Mouse (Mus musculus): Measurements from ENCODE around the gene Sparcl1. TPM values are rescaled to one million over a fixed set of nuclear protein-coding genes. Genes with fewer than 3 reads are reported as not detected.
A peak's percentile ranks its signal among the peaks of the same experiment; 100 is the strongest.

Gene Sparcl1
- polyA plus RNA-seq, 1 experiment from 2014 or later, result 18.2 TPM

DNA sequence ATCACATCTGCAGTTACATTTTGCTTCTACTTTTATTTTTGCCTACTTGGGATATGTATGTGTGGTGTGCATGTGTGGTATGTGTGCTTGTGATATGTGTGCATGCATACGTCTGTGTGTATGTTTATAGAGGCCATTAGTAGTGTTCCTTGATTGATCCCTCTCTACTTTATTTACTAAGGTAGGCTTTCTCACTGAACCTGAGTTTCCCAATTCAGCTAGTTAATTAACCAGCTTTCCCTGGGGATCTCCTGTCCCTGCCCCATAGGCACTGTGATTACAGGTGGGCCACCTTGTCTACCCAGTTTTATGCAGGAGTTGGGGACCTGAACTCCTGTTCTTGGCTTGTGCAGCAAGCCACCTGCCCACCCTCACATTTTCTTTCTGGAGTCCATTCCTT lies 76.8 kb downstream of the Sparcl1 start:
- Histone ChIP-seq H3K9ac (ENCODE audit: low read depth, low read length) (no peak overlapping the region), H3K4me3 (ENCODE audit: low read depth, low read length) (no peak overlapping the region)
- WGBS (ENCODE audit: insufficient replicate concordance), result 82% methylated on average over 1 of the region's 1 CpGs

DNA sequence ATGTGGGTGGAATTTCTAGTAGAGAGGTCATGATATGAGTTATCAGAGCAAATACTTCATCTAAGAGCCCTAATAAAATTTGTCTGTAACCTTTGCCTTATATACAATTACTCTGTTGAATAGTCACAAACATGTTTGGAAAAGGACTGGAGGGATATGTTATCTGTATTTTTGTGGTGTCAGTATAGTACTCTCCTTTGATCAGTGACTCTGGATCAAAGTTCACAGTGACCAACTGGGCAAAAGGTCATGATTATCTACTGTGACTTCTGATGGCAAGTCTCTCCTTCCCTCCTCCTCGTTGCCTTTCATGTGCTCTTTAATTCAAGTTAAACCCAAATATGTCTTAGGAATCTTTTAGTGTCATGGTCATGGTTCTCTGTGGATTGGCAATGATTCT lies 77.7 kb downstream of the Sparcl1 start:
- H3K4me2 ChIP-seq, result no peak overlapping the region
- ATAC-seq (replicated peaks; ENCODE audit: insufficient number of reproducible peaks, low FRiP score, low TSS enrichment), result no peak
- no peaks in the 10 kb centered on the region for H3K4me1 ChIP-seq (ENCODE audit: control insufficient read depth, insufficient read depth, low read length)
- H3K27ac ChIP-seq (ENCODE audit: low read depth, low read length), result no peak overlapping the region
- H3K27me3 ChIP-seq (ENCODE audit: control insufficient read depth, insufficient read depth, low read length), result no peaks in the 10 kb centered on the region
- 36% methylated on average over 1 of the region's 1 CpGs for WGBS (ENCODE audit: insufficient replicate concordance)
- no peak overlapping the region for H3K9ac ChIP-seq (ENCODE audit: low read depth, low read length)
- H3K9me3 ChIP-seq (replicated peaks; ENCODE audit: control insufficient read depth, low read length), result no peaks in the 10 kb centered on the region
- H3K36me3 ChIP-seq (ENCODE audit: control insufficient read depth, insufficient read depth, low read length), result no peaks in the 10 kb centered on the region
- H3K4me3 ChIP-seq (ENCODE audit: low read depth, low read length), result no peak overlapping the region

More for the DNA sequence above, 76.8 kb downstream of the Sparcl1 start:
- no peak for ATAC-seq (replicated peaks; ENCODE audit: insufficient number of reproducible peaks, low FRiP score, low TSS enrichment)
- H3K27me3 ChIP-seq (ENCODE audit: control insufficient read depth, insufficient read depth, low read length), result no peaks in the 10 kb centered on the region
- H3K27ac ChIP-seq (ENCODE audit: low read depth, low read length), result no peak overlapping the region
- no peaks in the 10 kb centered on the region for H3K36me3 ChIP-seq (ENCODE audit: control insufficient read depth, insufficient read depth, low read length)
- no peaks in the 10 kb centered on the region for H3K4me1 ChIP-seq (ENCODE audit: control insufficient read depth, insufficient read depth, low read length)
- no peak overlapping the region for H3K4me2 ChIP-seq
- no peaks in the 10 kb centered on the region for H3K9me3 ChIP-seq (replicated peaks; ENCODE audit: control insufficient read depth, low read length)

DNA sequence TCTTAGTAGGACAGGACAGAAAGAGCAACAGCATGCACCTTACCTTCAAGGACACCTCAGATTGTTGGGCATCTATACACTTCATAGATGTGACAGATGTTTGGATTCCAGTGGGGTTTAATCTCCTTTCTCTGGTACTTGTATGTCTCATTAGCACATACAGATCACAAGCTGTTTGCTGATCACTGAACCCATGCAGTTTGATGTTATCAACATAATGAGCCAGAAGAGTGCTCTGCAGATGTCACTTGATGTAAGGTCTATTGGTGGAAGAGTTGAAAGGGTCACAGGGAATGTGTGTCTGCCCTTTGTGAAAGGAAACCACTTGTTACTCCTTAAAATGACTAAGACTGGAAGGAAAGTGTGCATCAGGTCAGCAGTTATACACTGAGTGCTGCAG lies 78.5 kb downstream of the Sparcl1 start:
- Histone ChIP-seq H3K9ac (ENCODE audit: low read depth, low read length) (no peak overlapping the region), H3K4me1 (ENCODE audit: control insufficient read depth, insufficient read depth, low read length) (no peaks in the 10 kb centered on the region), H3K27ac (ENCODE audit: low read depth, low read length) (no peak overlapping the region), H3K4me3 (ENCODE audit: low read depth, low read length) (no peak overlapping the region), H3K36me3 (ENCODE audit: control insufficient read depth, insufficient read depth, low read length) (no peaks in the 10 kb centered on the region), H3K27me3 (ENCODE audit: control insufficient read depth, insufficient read depth, low read length) (no peaks in the 10 kb centered on the region), H3K9me3 (replicated peaks; ENCODE audit: control insufficient read depth, low read length) (no peaks in the 10 kb centered on the region), H3K4me2 (no peak overlapping the region)
- no peak for ATAC-seq (replicated peaks; ENCODE audit: insufficient number of reproducible peaks, low FRiP score, low TSS enrichment)

DNA sequence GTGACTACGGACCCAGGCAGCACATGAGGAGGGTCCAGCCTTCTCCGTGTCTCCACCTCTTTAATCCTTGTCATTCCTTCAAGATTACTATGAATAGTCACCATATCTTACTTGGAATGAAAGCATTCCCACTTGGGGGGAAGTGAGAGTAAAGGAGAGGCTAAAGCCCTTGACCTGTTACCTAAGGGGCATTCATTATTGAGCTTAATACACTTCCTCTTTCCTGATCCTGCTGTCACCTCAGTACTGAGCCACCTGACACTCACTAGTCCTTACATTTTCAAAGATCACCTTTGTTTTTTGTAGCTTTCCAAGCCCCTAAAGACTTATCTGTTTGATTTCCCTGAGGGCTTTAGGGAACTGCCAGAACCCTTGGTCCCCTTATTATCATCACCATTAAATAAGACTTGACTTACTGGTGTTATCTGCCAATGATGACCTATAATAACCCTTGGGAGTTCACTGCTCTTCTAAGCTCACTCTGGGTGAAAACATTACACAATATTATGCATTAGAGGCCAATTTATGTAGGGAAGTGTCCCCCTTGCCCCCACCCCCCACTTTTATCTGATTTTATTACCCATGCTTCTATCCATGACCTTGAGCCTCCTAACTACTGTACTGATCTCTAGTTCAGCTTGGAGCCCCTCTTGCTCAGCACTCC lies 81.0 kb downstream of the Sparcl1 start:
- Histone ChIP-seq H3K27me3 (ENCODE audit: control insufficient read depth, insufficient read depth, low read length) (no peaks in the 10 kb centered on the region), H3K9ac (ENCODE audit: low read depth, low read length) (no peak overlapping the region), H3K4me3 (ENCODE audit: low read depth, low read length) (no peak overlapping the region), H3K9me3 (replicated peaks; ENCODE audit: control insufficient read depth, low read length) (no peaks in the 10 kb centered on the region), H3K27ac (ENCODE audit: low read depth, low read length) (no peak overlapping the region), H3K36me3 (ENCODE audit: control insufficient read depth, insufficient read depth, low read length) (no peaks in the 10 kb centered on the region), H3K4me1 (ENCODE audit: control insufficient read depth, insufficient read depth, low read length) (no peaks in the 10 kb centered on the region; the same call in 1 of the 2 replicates), H3K4me2 (no peak overlapping the region)
- WGBS (ENCODE audit: insufficient replicate concordance), result 68% methylated on average over 2 of the region's 2 CpGs
- ATAC-seq (replicated peaks; ENCODE audit: insufficient number of reproducible peaks, low FRiP score, low TSS enrichment), result no peak

Small RNA genes within 50 kb of the gene (microRNA-seq; reads per million reads assigned to microRNA genes)
- gene Mir5619 (ENCODE audit: borderline number of aligned reads), result 3.1 reads per million, percentile 32 among the genes with 10 or more reads in this experiment

Other genes with a start within 250 kb of the Sparcl1 start
- 6.7 and 10.9 TPM in 2 replicates for gene Klhl8, start 202.5 kb downstream of the Sparcl1 start, polyA plus RNA-seq (2014; fragmentation: Nextera tagmentation; extraction: Ambion mirVana)
- 0.20 TPM in 1 of 2 replicates, not detected in the other for gene Hsd17b13, start 136.3 kb downstream of the Sparcl1 start, polyA plus RNA-seq (2014; fragmentation: Nextera tagmentation; extraction: Ambion mirVana)
- gene Hsd17b11, start 91.8 kb downstream of the Sparcl1 start, polyA plus RNA-seq (2014; fragmentation: Nextera tagmentation; extraction: Ambion mirVana), result 4.2 and 5.3 TPM in 2 replicates
- gene Nudt9, start 67.4 kb downstream of the Sparcl1 start, polyA plus RNA-seq (2014; fragmentation: Nextera tagmentation; extraction: Ambion mirVana), result 51.8 and 53.5 TPM in 2 replicates
- not detected in 2 replicates for gene Gm17660, start 36.1 kb downstream of the Sparcl1 start, polyA plus RNA-seq (2014; fragmentation: Nextera tagmentation; extraction: Ambion mirVana)
- not detected in 2 replicates for gene Dspp, start 57.0 kb upstream of the Sparcl1 start, polyA plus RNA-seq (2014; fragmentation: Nextera tagmentation; extraction: Ambion mirVana)
- gene Dmp1, start 88.9 kb upstream of the Sparcl1 start, polyA plus RNA-seq (2014; fragmentation: Nextera tagmentation; extraction: Ambion mirVana), result not detected in 2 replicates
- gene Ibsp, start 185.4 kb upstream of the Sparcl1 start, polyA plus RNA-seq (2014; fragmentation: Nextera tagmentation; extraction: Ambion mirVana), result not detected in 2 replicates
- gene Mepe, start 211.6 kb upstream of the Sparcl1 start, polyA plus RNA-seq (2014; fragmentation: Nextera tagmentation; extraction: Ambion mirVana), result not detected in 2 replicates